Mouse (Mus musculus): ENCODE measurements around the gene Utp15.

GRCm38 (mm10) chr13:98291712-98292111 lies 28.9 kb upstream of the Utp15 start:
- no peak for TF ChIP-seq CTCF (IDR thresholded peaks at IDR 0.05; ENCODE audit: borderline replicate concordance, extremely low read depth, insufficient read depth, insufficient read length)
- no peak for TF ChIP-seq POLR2A (IDR thresholded peaks at IDR 0.05; ENCODE audit: borderline replicate concordance, extremely low read depth, insufficient read depth, insufficient read length, poor library complexity, severe bottlenecking)
